Mouse (Mus musculus): ENCODE data around the gene Bag6. TPM values are rescaled to one million over a fixed set of nuclear protein-coding genes. Genes with fewer than 3 reads are reported as not detected.
A peak's percentile ranks its signal among the peaks of the same experiment; 100 is the strongest.

Gene Bag6
- 194 and 212 TPM in 2 replicates for polyA plus RNA-seq (2012; rRNA removed)

- Histone ChIP-seq H3K4me1 (ENCODE audit: control insufficient read depth, insufficient read depth, low read length) (no peaks in the 10 kb centered on the region; the same call in 1 of the 2 replicates), H3K4me3 (ENCODE audit: insufficient read depth, low read length) (peak within 1 kb of the TSS; percentile 81), H3K27ac (ENCODE audit: insufficient read depth, low read length) (peak within 1 kb of the TSS; percentile 93)
- TF ChIP-seq POLR2A (IDR thresholded peaks at IDR 0.05; ENCODE audit: extremely low read depth, insufficient read depth, low read length) (peak; percentile 66; the same call in 1 of the 2 replicates), CTCF (IDR thresholded peaks at IDR 0.05; ENCODE audit: extremely low read depth, insufficient read depth, low read length) (no peak)
Measured at GRCm38 (mm10) chr17:35134801-35135590, at the start of gene Bag6. TSS of gene Bag6 (plus strand) at chr17:35135178.

GRCm38 (mm10) chr17:35085208-35085865 is 49.6 kb upstream of the Bag6 start, which contains the start of gene Ly6g6f:
TSS of gene Ly6g6f (minus strand) at chr17:35085610.
- H3K4me1 ChIP-seq (ENCODE audit: control insufficient read depth, insufficient read depth, low read length), result no peaks in the 10 kb centered on the region
- no peak within 1 kb of the TSS for H3K4me3 ChIP-seq (ENCODE audit: insufficient read depth, low read length)
- no peak for TF ChIP-seq POLR2A (IDR thresholded peaks at IDR 0.05; ENCODE audit: extremely low read depth, insufficient read depth, low read length)
- no peak for TF ChIP-seq CTCF (IDR thresholded peaks at IDR 0.05; ENCODE audit: extremely low read depth, insufficient read depth, low read length)
- H3K27ac ChIP-seq (ENCODE audit: insufficient read depth, low read length), result no peak within 1 kb of the TSS

GRCm38 (mm10) chr17:35088151-35088550 is 46.8 kb upstream of the Bag6 start:
- no peak overlapping the region for H3K27ac ChIP-seq (ENCODE audit: insufficient read depth, low read length)
- H3K4me3 ChIP-seq (ENCODE audit: insufficient read depth, low read length), result no peak overlapping the region
- TF ChIP-seq CTCF (IDR thresholded peaks at IDR 0.05; ENCODE audit: extremely low read depth, insufficient read depth, low read length) (no peak), POLR2A (IDR thresholded peaks at IDR 0.05; ENCODE audit: extremely low read depth, insufficient read depth, low read length) (no peak)
- H3K4me1 ChIP-seq (ENCODE audit: control insufficient read depth, insufficient read depth, low read length), result no peaks in the 10 kb centered on the region; the same call in 1 of the 2 replicates

- peak within 1 kb of the TSS; percentile 62 for H3K4me3 ChIP-seq (ENCODE audit: insufficient read depth, low read length)
- no peaks in the 10 kb centered on the region; the same call in 1 of the 2 replicates for H3K4me1 ChIP-seq (ENCODE audit: control insufficient read depth, insufficient read depth, low read length)
- TF ChIP-seq CTCF (IDR thresholded peaks at IDR 0.05; ENCODE audit: extremely low read depth, insufficient read depth, low read length) (no peak), POLR2A (IDR thresholded peaks at IDR 0.05; ENCODE audit: extremely low read depth, insufficient read depth, low read length) (peak; percentile 78; the same call in 1 of the 2 replicates)
- peak within 1 kb of the TSS; percentile 99 for H3K27ac ChIP-seq (ENCODE audit: insufficient read depth, low read length)
Measured at GRCm38 (mm10) chr17:35088825-35089644, 45.9 kb upstream of the Bag6 start, which contains the start of gene Abhd16a. TSS of gene Abhd16a (plus strand) at chr17:35089263.

GRCm38 (mm10) chr17:35090166-35090932 is 44.6 kb upstream of the Bag6 start:
- H3K4me3 ChIP-seq (ENCODE audit: insufficient read depth, low read length), result peak overlapping the region; percentile 62
- TF ChIP-seq CTCF (IDR thresholded peaks at IDR 0.05; ENCODE audit: extremely low read depth, insufficient read depth, low read length) (no peak), POLR2A (IDR thresholded peaks at IDR 0.05; ENCODE audit: extremely low read depth, insufficient read depth, low read length) (no peak)
- no peak overlapping the region for H3K27ac ChIP-seq (ENCODE audit: insufficient read depth, low read length)
- no peaks in the 10 kb centered on the region; the same call in 1 of the 2 replicates for H3K4me1 ChIP-seq (ENCODE audit: control insufficient read depth, insufficient read depth, low read length)

GRCm38 (mm10) chr17:35092403-35093198 is 42.4 kb upstream of the Bag6 start:
- TF ChIP-seq CTCF (IDR thresholded peaks at IDR 0.05; ENCODE audit: extremely low read depth, insufficient read depth, low read length) (no peak), POLR2A (IDR thresholded peaks at IDR 0.05; ENCODE audit: extremely low read depth, insufficient read depth, low read length) (no peak)
- no peak overlapping the region for H3K27ac ChIP-seq (ENCODE audit: insufficient read depth, low read length)
- no peak overlapping the region for H3K4me3 ChIP-seq (ENCODE audit: insufficient read depth, low read length)
- no peaks in the 10 kb centered on the region; the same call in 1 of the 2 replicates for H3K4me1 ChIP-seq (ENCODE audit: control insufficient read depth, insufficient read depth, low read length)

- no peak for TF ChIP-seq POLR2A (IDR thresholded peaks at IDR 0.05; ENCODE audit: extremely low read depth, insufficient read depth, low read length)
- TF ChIP-seq CTCF (IDR thresholded peaks at IDR 0.05; ENCODE audit: extremely low read depth, insufficient read depth, low read length), result no peak
- Histone ChIP-seq H3K4me3 (ENCODE audit: insufficient read depth, low read length) (no peak overlapping the region), H3K4me1 (ENCODE audit: control insufficient read depth, insufficient read depth, low read length) (no peaks in the 10 kb centered on the region; the same call in 1 of the 2 replicates), H3K27ac (ENCODE audit: insufficient read depth, low read length) (peak overlapping the region; percentile 17; the same call in 1 of the 2 replicates)
Measured at GRCm38 (mm10) chr17:35094475-35095365, 40.3 kb upstream of the Bag6 start.

Measured in cortical plate, adult 2 months (tissue).